Mouse (Mus musculus): ENCODE measurements around the gene Heatr4. TPM values are rescaled to one million over a fixed set of nuclear protein-coding genes. Genes with fewer than 3 reads are reported as not detected.
"Not testable (repeated sequence)": the region's sequence is repeated elsewhere in the genome, so short reads cannot be mapped to it uniquely, and the experiment has no call there.

Heatr4 gene
- polyA plus RNA-seq, 1 experiment from 2014 or later, result not detected

- WGBS, result 40% methylated on average over 32 of the region's 32 CpGs
- no peak for ATAC-seq (ENCODE audit: insufficient number of reproducible peaks, low FRiP score)
- H3K27ac ChIP-seq (ENCODE audit: poor library complexity, severe bottlenecking), result no peak overlapping the region
These were observed 32.7 kb downstream of the Heatr4 start for GRCm38 (mm10) chr12:83951711-83952575.

GRCm38 (mm10) chr12:83950840-83951701 is 33.6 kb downstream of the Heatr4 start:
- no peaks in the 10 kb centered on the region for H3K9me3 ChIP-seq (replicated peaks)
- H3K27me3 ChIP-seq (replicated peaks), result no peaks in the 10 kb centered on the region
- peaks cover 24% of the 10 kb centered on the region for H3K36me3 ChIP-seq
- H3K27ac ChIP-seq (ENCODE audit: poor library complexity, severe bottlenecking), result peak overlapping the region; percentile 71
- H3K4me3 ChIP-seq, result peak overlapping the region; percentile 90
- peak overlapping the region; percentile 99 for H3K4me2 ChIP-seq
- H3K4me1 ChIP-seq (replicated peaks), result peaks cover 38% of the 10 kb centered on the region
- peak overlapping the region; percentile 92 for H3K9ac ChIP-seq
- peak; percentile 63 for ATAC-seq (ENCODE audit: insufficient number of reproducible peaks, low FRiP score)
- WGBS, result under 1% methylated on average over 116 of the region's 116 CpGs

More at GRCm38 (mm10) chr12:83951711-83952575, 32.7 kb downstream of the Heatr4 start:
- Histone ChIP-seq H3K4me1 (replicated peaks) (peaks cover 38% of the 10 kb centered on the region), H3K4me3 (peak overlapping the region; percentile 90), H3K27me3 (replicated peaks) (no peaks in the 10 kb centered on the region), H3K4me2 (peak overlapping the region; percentile 99), H3K9me3 (replicated peaks) (no peaks in the 10 kb centered on the region), H3K36me3 (peaks cover 24% of the 10 kb centered on the region), H3K9ac (peak overlapping the region; percentile 92)

- H3K4me3 ChIP-seq, result peak within 1 kb of the TSS; percentile 90
- H3K9ac ChIP-seq, result peak within 1 kb of the TSS; percentile 92
- under 1% methylated on average over 37 of the region's 37 CpGs for WGBS
- H3K4me2 ChIP-seq, result peak within 1 kb of the TSS; percentile 99
- peaks cover 22% of the 10 kb centered on the region for H3K36me3 ChIP-seq
- H3K9me3 ChIP-seq (replicated peaks), result no peaks in the 10 kb centered on the region
- H3K27me3 ChIP-seq (replicated peaks), result no peaks in the 10 kb centered on the region
- peak; percentile 86 for ATAC-seq (ENCODE audit: insufficient number of reproducible peaks, low FRiP score)
- peak within 1 kb of the TSS; percentile 71 for H3K27ac ChIP-seq (ENCODE audit: poor library complexity, severe bottlenecking)
- peaks cover 36% of the 10 kb centered on the region for H3K4me1 ChIP-seq (replicated peaks)
These were observed 34.2 kb downstream of the Heatr4 start, which contains the start of gene Riox1 for GRCm38 (mm10) chr12:83950493-83950839. TSS of gene Riox1 (plus strand) at chr12:83950608.

GRCm38 (mm10) chr12:83949776-83950492 is 34.7 kb downstream of the Heatr4 start:
- H3K36me3 ChIP-seq, result peaks cover 20% of the 10 kb centered on the region
- H3K9me3 ChIP-seq (replicated peaks), result no peaks in the 10 kb centered on the region
- WGBS, result 30% methylated on average over 11 of the region's 11 CpGs
- H3K9ac ChIP-seq, result peak overlapping the region; percentile 92; the same call in 1 of the 2 replicates
- no peak for ATAC-seq (ENCODE audit: insufficient number of reproducible peaks, low FRiP score)
- H3K4me1 ChIP-seq (replicated peaks), result peaks cover 34% of the 10 kb centered on the region
- no peaks in the 10 kb centered on the region for H3K27me3 ChIP-seq (replicated peaks)
- 0 out of 2 replicates have a peak overlapping the region, but pooled peaks have one; percentile 14 for H3K27ac ChIP-seq (ENCODE audit: poor library complexity, severe bottlenecking)
- peak overlapping the region; percentile 99 for H3K4me2 ChIP-seq
- peak overlapping the region; percentile 90 for H3K4me3 ChIP-seq

GRCm38 (mm10) chr12:83949043-83949442 is 35.6 kb downstream of the Heatr4 start:
- no peak overlapping the region for H3K4me3 ChIP-seq
- peaks cover 34% of the 10 kb centered on the region for H3K4me1 ChIP-seq (replicated peaks)
- ATAC-seq (ENCODE audit: insufficient number of reproducible peaks, low FRiP score), result no peak
- H3K4me2 ChIP-seq, result no peak overlapping the region
- no peaks in the 10 kb centered on the region for H3K9me3 ChIP-seq (replicated peaks)
- WGBS, result 47% methylated on average over 4 of the region's 4 CpGs
- no peak overlapping the region for H3K27ac ChIP-seq (ENCODE audit: poor library complexity, severe bottlenecking)
- no peak overlapping the region for H3K9ac ChIP-seq
- peaks cover 20% of the 10 kb centered on the region for H3K36me3 ChIP-seq
- no peaks in the 10 kb centered on the region for H3K27me3 ChIP-seq (replicated peaks)

- Histone ChIP-seq H3K9ac (no peak overlapping the region), H3K4me2 (no peak overlapping the region), H3K9me3 (replicated peaks) (no peaks in the 10 kb centered on the region), H3K4me3 (no peak overlapping the region), H3K4me1 (replicated peaks) (peaks cover 18% of the 10 kb centered on the region), H3K36me3 (peaks cover 5% of the 10 kb centered on the region), H3K27me3 (replicated peaks) (no peaks in the 10 kb centered on the region), H3K27ac (ENCODE audit: poor library complexity, severe bottlenecking) (peak overlapping the region; percentile 37)
- 58% methylated on average over 8 of the region's 8 CpGs for WGBS
- no peak for ATAC-seq (ENCODE audit: insufficient number of reproducible peaks, low FRiP score)
These were observed 37.3 kb downstream of the Heatr4 start for GRCm38 (mm10) chr12:83947260-83947811.

- no peak overlapping the region for H3K4me2 ChIP-seq
- peaks cover 5% of the 10 kb centered on the region; the same call in 1 of the 2 replicates for H3K4me1 ChIP-seq (replicated peaks)
- no peaks in the 10 kb centered on the region for H3K27me3 ChIP-seq (replicated peaks)
- H3K27ac ChIP-seq (ENCODE audit: poor library complexity, severe bottlenecking), result no peak overlapping the region
- no peaks in the 10 kb centered on the region for H3K36me3 ChIP-seq
- no peaks in the 10 kb centered on the region for H3K9me3 ChIP-seq (replicated peaks)
- no peak overlapping the region for H3K4me3 ChIP-seq
- WGBS, result 58% methylated on average over 3 of the region's 3 CpGs
- H3K9ac ChIP-seq, result no peak overlapping the region
- ATAC-seq (ENCODE audit: insufficient number of reproducible peaks, low FRiP score), result no peak
These were observed 42.7 kb downstream of the Heatr4 start for GRCm38 (mm10) chr12:83941938-83942337.

- Histone ChIP-seq H3K27me3 (replicated peaks) (no peaks in the 10 kb centered on the region), H3K9ac (no peak overlapping the region), H3K4me1 (replicated peaks) (peaks cover 5% of the 10 kb centered on the region; the same call in 1 of the 2 replicates), H3K4me3 (no peak overlapping the region), H3K9me3 (replicated peaks) (no peaks in the 10 kb centered on the region), H3K36me3 (no peaks in the 10 kb centered on the region), H3K27ac (ENCODE audit: poor library complexity, severe bottlenecking) (no peak overlapping the region), H3K4me2 (no peak overlapping the region)
- ATAC-seq (ENCODE audit: insufficient number of reproducible peaks, low FRiP score), result no peak
- 67% methylated on average over 4 of the region's 4 CpGs for WGBS
These were observed 44.6 kb downstream of the Heatr4 start for GRCm38 (mm10) chr12:83940031-83940430.

GRCm38 (mm10) chr12:83939332-83939731 is 45.3 kb downstream of the Heatr4 start:
- no peak overlapping the region for H3K4me3 ChIP-seq
- no peaks in the 10 kb centered on the region for H3K27me3 ChIP-seq (replicated peaks)
- H3K27ac ChIP-seq (ENCODE audit: poor library complexity, severe bottlenecking), result no peak overlapping the region
- H3K4me1 ChIP-seq (replicated peaks), result peaks cover 5% of the 10 kb centered on the region; the same call in 1 of the 2 replicates
- no peaks in the 10 kb centered on the region for H3K36me3 ChIP-seq
- H3K9ac ChIP-seq, result no peak overlapping the region
- WGBS, result 80% methylated on average over 2 of the region's 2 CpGs
- no peak overlapping the region for H3K4me2 ChIP-seq
- no peak for ATAC-seq (ENCODE audit: insufficient number of reproducible peaks, low FRiP score)
- peaks cover 2% of the 10 kb centered on the region; the same call in 1 of the 2 replicates for H3K9me3 ChIP-seq (replicated peaks)

- H3K4me3 ChIP-seq; H3K9ac ChIP-seq; H3K27ac ChIP-seq (ENCODE audit: poor library complexity, severe bottlenecking); H3K9me3 ChIP-seq (replicated peaks); H3K36me3 ChIP-seq; ATAC-seq (ENCODE audit: insufficient number of reproducible peaks, low FRiP score); H3K27me3 ChIP-seq (replicated peaks); H3K4me2 ChIP-seq; H3K4me1 ChIP-seq (replicated peaks): not testable (repeated sequence)
- WGBS, result 48% methylated on average over 1 of the region's 1 CpGs
These were observed 46.1 kb downstream of the Heatr4 start for GRCm38 (mm10) chr12:83938592-83938991.
